Mouse (Mus musculus): ENCODE measurements around the gene Rabepk.
"Not testable (repeated sequence)": the region's sequence is repeated elsewhere in the genome, so short reads cannot be mapped to it uniquely, and the experiment has no call there.

The Rabepk gene

DNA sequence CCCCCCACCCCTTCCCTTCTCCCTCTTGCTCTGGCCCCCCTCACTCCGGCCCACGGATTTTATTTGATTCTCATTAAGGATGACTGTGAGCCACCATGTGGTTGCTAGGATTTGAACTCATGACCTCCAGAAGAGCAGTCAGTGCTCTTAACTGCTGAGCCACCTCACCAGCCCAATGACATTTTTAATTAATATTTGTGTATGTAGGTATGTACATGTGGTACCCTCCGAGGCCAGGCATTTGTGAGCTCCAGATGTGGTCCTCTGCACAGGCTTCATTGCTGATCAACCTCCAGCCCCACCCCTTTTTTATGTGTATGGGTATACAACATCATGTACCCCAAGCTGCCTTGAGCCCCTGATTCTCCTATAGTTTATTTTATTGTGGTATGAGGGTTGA, 4.0 kb upstream of the Rabepk start:
- no peak for DNase-seq

DNA sequence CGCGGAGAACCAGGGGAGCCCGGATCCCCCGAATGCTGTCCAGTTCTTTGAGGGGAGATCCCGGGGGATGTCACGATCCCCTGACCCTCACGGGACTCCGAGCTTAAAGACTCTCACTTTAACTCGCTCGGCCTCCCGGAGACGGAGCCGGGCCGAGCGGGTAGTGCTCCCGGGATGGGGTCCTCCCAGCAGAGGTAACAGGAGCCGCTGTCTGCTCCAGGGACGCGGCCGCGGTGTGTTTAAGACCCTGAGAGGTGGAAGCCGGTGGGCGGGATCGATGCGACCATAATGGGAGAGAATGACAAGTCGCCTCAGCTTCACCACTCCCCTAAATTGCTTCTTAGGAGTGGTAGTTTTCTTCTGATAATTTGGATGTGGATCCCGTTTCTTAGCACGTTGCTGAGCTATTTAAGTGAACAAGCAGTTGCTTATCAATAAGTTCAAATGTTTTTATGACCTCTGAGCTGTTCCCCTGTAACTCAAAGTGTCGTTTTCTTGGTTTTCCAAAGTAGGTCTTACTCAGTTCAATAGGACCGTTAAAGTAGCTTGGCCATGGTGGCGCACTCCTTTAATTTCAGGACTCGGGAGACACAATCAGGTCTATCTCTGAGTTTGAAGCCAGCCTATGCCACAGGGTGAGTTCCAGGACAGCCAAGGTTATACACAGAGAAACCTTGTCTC, 3.0 kb upstream of the Rabepk start:
- peak; percentile 22 for DNase-seq

DNA sequence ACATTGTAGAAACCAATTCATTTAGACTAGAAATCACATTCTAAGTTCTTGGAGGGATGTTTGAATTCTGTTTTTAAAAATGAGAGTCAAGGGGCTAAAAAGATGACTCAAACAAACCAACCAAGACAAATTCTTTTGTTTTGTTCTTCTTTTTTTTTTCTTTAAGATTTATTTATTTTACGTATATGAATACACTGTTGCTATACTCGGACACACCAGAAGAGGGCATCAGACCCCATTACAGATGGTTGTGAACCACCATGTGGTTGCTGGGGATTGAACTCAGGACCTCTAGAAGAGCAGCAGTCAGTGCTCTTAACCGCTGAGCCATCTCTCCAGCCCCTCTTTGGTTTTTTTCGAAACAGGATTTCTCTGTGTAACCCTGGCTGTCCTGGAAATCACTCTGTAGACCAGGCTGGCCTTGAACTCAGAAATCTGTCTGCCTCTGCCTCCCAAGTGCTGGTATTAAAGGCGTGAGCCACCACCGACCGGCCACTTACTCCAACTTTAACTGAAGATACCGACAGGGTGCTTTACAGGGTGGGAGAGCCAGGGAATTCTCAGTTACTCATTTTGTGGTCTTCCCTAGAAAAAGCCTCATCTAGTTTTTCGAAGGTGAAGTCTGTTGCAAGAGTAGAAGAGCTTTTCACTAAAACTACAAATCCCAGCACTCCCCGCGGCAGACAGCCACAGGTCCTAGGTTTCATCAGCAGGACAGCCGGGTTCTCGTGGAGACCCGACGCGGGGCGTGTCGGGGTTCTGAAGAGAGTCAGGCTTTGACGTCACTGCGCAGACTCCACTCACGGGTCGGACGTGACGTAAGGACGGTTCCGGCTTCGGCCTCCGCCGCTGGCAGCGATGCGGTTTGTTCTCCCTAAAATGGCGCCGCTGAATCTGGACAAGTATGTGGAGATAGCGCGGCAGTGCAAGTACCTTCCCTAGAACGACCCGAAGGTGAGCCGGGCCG, 2.1 kb upstream of the Rabepk start:
- peak; percentile 97 for DNase-seq

DNA sequence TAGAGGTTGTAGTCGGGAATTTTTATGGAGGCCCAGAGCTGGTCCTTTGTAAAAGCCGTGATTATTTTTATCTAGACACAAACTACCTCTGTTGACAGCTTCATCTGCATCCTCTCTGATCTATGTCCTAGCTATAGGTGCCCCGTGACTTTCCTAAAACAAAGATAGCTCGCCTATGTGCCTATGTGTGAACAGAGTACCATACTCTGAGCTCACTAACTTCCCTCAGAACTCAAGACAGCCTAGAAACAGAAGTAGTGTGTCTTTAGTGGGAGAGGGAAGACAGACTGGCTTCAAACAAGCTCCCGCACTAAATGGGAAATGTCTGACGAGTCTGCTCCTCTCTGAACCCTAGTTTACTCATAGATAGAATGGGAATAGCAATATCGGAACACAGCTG, 659 bp upstream of the Rabepk start:
- DNase-seq, result no peak

DNA sequence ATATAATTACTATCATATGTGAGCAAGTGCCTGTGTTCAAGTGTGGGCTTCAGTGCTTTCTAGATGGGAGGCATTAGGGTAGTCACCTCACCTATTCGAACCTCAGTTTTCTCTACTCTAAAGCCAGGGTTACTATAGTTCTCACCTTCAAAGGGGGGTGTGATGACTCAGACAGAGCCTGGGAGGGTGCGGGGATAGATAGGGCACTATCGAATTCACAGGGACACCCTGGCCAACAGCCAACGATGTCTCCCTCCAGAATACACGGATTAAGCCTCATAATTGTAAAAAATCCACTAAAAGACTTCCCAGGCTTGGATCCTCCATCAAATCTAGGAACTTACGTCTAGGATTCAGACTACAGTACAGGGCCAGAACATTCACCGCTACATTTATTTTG, 4.3 kb downstream of the Rabepk start:
- no peak for DNase-seq

DNA sequence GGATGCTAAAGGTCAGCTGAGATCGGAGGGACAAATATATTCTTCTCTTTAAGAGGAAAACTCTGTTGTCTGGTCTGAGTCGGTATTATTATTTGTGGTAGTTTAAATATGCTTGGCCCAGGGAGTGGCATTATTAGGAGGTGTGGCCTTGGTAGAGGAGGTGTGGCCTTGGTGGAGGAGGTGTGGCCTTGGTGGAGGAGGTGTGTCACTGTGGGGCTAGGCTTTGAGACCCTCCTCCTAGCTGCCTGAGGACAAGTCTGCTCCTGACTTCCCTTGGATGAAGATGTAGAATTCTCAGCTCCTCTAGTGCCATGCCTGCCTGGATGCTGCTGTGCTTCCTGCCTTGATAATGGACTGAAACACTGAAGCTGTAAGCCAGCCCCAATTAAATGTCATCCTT, 5.2 kb downstream of the Rabepk start:
- no peak for DNase-seq

DNA sequence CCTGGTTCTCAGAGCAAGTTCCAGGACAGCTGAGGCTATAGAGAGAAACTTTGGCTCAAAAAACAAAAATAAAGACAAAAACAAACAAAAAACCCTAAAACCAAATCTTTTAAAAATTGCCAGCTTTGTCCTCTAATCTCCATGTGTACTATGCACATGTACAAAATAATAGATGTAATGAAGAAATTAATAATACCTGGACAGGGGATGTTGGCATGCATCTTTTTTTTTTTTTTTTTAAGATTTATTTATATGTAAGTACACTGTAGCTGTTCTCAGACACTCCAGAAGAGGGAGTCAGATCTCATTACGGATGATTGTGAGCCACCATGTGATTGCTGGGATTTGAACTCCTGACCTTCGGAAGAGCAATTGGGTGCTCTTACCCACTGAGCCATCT, 7.2 kb downstream of the Rabepk start:
- not testable (repeated sequence) for DNase-seq

DNA sequence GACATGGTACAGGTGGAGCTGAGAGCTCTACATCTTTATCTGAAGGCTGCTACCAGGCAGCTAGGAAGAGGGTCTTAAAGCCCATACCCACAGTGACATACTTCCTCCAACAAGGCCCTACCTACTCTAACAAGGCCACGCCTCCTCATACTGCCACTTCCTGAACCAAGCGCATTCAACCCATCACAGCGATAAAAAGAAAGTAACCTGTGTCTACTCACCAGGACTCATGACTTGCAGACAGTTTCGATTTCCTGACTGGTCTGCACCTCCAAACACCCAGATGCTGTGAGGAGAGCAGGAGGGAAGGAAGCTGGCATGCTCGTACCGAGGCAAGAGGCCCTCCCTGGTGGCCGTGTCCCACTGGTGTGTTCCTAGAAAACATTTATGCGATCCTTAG, 9.4 kb downstream of the Rabepk start:
- DNase-seq, result no peak

DNA sequence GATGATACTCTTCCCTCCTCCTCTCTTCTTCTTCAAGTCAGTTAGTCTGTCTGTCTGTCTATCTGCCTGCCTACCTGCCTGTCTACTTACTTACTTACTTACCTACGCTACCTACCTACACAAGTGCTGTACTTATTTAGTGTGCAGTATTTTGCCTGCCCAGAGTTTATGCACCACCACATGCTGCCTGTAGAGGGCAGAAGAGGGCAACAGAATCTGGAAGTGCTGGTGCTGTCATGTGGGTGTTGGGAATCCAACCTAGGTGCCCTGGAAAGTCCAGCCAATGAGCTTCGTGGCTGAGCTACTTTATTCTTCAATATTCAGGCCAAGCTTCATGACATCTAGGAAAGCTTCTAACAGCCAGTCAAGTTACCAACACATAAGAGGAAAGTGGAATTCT, 15.6 kb downstream of the Rabepk start:
- peak; percentile 62 for DNase-seq

DNA sequence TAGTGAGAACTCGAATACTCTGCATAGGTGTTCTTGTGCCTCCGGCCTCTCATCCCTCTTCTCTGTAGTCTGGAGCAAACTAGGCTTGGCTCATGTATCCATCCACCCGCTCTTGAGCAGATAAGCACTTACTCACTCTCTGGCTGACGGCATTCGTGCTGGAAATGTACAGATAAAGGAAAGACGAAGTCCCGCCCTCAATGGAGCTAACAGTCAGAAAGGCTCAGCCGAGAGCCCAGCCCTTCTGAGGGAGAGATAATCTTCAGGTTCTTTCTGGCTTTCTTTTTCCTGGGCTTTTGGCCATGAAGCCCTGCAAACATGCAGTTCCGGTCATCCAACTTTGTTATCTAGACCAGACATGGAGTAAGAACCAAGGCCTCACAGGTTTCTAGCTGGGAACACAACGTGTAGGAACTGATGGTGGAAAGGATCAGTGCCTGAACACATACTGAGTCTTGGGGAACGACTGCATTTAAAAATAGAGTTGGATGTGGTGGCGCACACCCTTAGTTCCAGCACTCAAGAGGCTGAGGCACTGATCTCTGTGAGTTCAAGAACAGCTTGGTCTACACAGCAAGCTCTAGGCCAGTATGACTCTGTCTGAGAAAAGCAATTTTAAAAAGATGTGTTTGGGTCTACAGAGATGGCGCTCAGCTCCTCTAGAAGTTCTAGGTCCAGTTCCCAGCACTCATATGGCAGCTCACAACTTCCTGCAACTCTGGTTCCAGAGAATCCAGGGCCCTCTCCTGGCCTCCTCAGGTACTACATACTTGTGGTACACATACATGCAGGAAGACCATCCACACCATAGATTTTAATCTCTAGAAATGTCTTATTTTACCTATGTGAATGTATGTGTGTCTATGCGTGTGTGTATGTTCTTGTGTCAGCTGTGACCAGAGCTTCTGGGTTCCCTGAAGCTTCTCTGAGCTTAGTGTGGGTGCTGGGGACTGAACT, 16.4 kb downstream of the Rabepk start:
- no peak for DNase-seq

DNA sequence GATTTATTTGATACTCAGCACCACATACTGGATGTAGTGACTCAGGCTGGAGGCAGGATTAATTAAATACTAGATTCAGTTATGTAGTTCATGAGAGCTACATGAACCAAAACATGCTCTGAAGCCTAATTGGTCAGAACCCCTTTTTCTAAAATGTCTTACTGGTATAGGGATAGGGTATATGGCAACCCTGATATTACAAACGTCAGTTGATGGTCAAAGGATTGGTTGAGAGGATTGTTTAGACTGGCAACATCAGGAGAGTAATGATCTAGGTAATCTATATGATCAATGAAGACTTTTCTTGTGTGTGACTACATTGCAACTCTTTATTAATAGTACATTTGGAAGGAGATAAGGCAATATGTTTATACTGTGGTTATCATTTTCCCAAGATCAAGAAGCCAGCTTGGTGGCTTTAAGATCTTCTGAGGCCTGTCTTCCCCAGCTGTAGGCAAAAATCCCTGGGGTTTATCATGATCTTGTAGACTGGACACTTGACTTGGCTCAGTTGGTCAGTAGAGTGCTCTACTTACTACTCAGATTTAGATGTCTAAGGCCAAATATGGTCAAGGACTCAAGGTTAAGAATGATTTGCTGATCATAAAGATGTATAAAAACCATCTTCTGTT, 22.4 kb downstream of the Rabepk start:
- no peak for DNase-seq

DNA sequence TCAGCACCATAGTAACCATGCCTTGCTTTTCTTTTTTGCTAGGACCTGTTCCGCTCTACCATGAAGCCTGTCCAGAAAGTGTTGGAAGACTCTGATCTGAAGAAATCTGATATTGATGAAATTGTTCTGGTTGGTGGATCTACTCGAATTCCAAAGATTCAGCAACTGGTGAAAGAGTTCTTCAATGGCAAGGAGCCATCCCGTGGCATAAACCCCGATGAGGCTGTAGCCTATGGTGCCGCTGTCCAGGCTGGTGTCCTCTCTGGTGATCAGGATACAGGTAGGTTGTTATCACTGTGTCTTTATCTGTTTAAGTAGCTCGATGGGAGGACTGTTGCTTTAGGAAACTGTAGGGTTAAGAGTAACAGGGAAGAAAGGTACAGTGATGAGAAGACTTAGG, 25.2 kb downstream of the Rabepk start:
- no peak for DNase-seq

DNA sequence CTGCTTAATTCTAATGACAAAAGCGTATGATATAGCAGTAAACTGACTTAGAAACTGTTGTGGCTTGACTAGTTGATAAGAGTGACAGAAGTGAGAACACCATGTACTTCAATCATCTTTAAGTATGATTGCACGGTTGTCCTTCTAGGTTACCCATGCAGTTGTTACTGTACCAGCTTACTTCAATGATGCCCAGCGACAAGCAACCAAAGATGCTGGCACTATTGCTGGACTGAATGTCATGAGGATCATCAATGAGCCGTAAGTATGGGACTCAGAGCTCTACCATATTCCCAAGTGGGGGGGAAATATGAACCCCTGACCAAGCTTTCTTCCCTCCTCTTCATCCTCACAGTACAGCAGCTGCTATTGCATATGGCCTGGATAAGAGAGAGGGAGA, 26.0 kb downstream of the Rabepk start:
- no peak for DNase-seq

DNA sequence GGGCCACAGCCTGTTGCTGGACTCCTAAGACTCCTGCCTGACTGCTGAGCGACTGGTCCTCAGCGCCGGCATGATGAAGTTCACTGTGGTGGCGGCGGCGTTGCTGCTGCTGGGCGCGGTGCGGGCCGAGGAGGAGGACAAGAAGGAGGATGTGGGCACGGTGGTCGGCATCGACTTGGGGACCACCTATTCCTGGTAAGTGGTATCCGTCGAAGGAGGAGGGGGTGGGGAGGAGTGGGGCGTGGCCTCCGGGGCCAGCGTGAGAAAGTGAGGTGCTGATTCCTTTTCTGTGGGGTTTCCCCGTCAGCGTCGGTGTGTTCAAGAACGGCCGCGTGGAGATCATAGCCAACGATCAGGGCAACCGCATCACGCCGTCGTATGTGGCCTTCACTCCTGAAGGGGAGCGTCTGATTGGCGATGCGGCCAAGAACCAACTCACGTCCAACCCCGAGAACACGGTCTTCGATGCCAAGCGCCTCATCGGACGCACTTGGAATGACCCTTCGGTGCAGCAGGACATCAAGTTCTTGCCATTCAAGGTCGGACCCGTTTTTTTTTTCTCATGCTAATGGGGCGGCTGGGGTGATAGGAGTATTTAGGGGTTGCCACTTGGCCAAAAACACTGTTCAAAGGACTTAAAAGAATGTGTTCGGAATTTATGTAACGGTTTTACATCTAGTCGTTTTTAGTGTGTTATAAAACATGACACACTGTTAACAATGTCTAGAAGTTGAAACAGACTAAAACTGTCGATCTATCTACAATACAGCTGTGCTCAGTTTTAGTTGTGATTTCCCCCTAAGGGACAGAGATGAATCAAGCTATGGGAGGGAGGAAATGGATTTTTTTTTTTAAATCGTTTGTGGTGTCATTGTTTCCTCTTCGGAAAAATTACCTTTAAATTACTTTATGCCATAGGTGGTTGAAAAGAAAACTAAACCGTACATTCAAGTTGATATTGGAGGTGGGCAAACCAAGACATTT, 27.2 kb downstream of the Rabepk start:
- DNase-seq, result no peak

DNA sequence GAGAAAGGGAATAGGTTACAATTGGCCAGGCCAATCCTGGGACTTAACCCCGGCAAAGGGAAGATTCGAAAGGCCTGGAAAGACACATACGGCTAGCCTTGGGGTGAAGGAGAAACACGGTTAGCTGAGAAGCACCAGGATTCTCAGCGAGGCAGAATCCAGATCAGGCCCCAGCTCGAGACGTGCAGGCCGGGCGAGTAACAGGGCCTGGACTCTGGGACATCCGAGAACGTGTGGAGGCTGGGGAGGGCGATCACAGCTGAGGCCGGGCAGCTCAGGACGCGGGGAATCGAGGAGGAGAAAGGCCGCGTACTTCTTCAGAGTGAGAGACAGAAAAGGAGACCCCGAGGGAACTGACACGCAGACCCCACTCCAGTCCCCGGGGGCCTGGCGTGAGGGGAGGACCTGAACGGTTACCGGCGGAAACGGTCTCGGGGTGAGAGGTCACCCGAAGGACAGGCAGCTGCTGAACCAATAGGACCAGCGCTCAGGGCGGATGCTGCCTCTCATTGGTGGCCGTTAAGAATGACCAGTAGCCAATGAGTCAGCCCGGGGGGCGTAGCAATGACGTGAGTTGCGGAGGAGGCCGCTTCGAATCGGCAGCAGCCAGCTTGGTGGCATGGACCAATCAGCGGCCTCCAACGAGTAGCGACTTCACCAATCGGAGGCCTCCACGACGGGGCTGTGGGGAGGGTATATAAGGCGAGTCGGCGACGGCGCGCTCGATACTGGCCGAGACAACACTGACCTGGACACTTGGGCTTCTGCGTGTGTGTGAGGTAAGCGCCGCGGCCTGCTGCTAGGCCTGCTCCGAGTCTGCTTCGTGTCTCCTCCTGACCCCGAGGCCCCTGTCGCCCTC, 28.1 kb downstream of the Rabepk start, which contains the start of gene Hspa5:
TSS of gene Hspa5 (plus strand) at position 603 of the 859 bp plus-strand sequence.
- peak; percentile 98 for DNase-seq

DNA sequence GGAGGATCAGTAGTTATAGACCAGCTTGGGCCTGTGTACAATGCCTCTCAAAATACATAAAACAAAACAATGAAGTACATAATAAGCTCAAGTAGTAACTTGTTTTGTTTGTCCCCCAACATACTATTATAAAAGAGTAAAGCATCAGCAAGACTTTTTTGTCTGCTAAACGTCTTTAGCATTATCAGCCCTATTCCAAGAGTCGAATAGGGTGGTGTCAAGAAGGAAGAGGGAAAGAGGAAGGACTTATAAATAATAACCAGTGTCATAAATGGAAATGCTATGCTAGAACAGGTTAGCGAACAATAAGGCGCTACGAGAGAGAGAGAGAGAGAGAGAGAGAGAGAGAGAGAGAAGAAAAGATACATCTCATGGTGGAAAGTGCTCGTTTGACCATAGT, 28.8 kb downstream of the Rabepk start:
- no peak for DNase-seq

DNA sequence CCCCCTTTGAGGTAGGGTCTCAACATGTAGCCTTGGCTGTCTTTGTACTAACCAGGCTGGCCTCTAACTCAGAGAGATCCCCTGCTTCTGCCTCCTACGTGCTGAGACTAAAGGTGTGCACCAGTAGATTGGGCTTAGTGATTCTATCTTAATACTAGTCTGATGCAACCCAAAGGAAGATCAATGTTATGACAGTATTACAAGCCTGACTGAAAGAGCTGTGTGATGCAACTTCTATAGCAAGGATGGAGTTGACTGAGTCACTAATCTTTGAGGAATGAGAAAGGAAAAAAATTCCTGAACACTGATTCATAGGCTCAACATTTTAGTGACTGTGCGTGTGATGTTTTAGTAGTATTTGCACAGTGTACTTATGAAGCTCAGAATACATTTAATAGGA, 29.7 kb downstream of the Rabepk start:
- DNase-seq, result no peak

DNA sequence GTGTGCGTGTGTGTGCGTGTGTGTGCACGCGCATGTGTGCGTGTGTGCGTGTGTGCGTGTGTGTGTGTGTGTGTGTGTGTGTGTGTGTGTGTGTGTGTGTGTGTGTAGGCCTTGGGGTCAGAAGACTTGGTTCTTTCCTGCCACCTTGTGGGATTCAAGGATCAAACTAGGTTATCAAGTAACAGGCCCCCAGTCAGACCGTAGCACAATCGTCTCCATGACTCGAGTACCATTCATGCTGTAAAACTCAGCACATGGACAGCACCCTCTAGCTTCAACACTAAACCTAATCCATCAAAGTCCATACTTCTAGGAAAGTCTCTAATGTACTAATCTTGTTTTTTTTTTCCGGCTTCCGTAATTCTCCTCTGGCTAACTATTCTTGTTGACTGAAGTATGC, 34.9 kb downstream of the Rabepk start:
- DNase-seq, result no peak

DNA sequence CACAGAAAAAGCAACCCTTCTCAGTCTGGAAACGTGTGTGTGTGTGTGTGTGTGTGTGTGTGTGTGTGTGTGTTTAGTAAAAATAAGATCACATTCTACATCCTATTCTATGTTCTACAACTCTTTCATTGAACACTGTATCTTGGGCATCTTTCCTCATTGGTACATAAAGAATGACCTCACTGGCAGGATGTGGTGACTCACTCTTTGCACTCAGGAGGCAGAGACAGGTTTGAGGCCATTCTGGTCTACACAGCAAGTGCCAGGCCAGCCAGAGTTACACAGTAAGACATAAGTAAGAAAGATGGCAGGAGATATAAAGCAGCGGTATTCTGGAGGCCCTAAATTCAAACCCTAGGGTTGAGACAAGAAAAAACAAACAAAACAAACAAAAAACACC, 36.8 kb downstream of the Rabepk start:
- no peak for DNase-seq

DNA sequence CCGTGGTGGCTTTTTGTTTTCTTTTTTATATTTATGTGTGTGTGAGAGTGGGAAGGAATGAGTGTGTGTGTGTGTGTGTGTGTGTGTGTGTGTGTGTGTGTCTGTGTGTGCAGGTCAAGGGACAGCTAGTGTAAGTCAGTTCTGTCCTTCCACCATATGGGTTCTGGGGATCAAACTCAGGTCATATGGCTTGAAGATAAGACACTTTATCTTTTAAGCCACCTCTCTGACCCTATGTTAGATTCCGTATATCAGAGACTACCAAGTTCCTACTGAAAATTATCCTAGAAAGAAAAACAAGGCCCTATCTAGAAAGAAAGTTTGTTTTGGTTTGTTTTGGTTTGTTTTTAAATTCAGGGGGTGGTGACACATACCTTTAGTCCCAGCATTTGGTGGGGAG, 37.5 kb downstream of the Rabepk start:
- DNase-seq, result no peak
